Mouse (Mus musculus): ENCODE measurements around the gene Chrna1.

DNA sequence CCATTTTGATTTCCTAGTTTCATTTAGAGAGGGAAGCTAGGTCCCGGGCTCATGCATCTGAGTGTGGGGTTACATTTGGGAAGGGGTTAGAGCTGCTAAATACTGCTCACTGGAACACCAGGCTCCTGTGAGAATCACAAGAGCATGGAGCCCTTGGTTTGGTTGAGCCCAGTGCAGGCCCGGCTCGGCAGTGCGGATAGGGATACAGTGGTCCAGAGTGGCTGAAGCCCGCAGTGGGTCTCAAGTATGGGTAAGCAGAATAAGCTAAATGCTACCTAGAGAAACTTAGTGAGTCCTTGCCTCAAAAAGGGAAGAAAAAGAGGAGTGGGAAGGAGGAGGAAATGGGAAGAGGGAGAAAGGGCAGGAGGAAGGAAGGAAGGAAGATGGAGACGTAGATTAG is 26.5 kb upstream of the Chrna1 start:
- no peak for TF ChIP-seq CTCF (IDR thresholded peaks at IDR 0.05; ENCODE audit: low read depth, low read length)
- TF ChIP-seq GATA1 (IDR thresholded peaks at IDR 0.05; ENCODE audit: borderline replicate concordance, low read length): no peak
- no peak for TF ChIP-seq POLR2AphosphoS5 (IDR thresholded peaks at IDR 0.05; ENCODE audit: insufficient replicate concordance, low read depth, low read length)
